Mouse (Mus musculus): ENCODE results near the gene Arid2.
"Not testable (repeated sequence)": the region's sequence is repeated elsewhere in the genome, so short reads cannot be mapped to it uniquely, and the experiment has no call there.

Arid2 gene

GRCm38 (mm10) chr15:96408717-96409121, 121.4 kb downstream of the Arid2 start:
- DNase-seq (ENCODE audit: low spot score in 2 of 2) = no peak

GRCm38 (mm10) chr15:96418161-96418560, 130.8 kb downstream of the Arid2 start:
- DNase-seq (ENCODE audit: low spot score in 2 of 2) = no peak

GRCm38 (mm10) chr15:96419920-96420319, 132.6 kb downstream of the Arid2 start:
- DNase-seq (ENCODE audit: low spot score in 2 of 2) = no peak

DNA sequence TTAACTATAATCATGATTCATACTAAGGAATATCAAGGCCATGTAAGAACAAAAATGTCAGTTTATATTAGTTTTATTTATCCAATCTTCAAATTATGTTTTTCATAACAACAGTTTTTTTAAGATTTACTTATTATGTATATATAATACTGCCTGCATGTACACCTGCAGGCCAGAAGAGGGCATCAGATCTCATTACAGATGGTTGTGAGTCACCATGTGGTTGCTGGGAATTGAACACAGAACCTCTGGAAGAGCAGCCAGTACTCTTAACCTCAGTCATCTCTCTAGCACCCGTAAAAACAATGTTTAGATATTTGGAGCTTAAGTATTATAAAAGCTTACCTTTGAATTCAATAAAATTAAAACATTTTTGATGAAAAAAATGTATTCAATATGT, 146.9 kb downstream of the Arid2 start:
- no peak for DNase-seq (ENCODE audit: low spot score in 2 of 2)

DNA sequence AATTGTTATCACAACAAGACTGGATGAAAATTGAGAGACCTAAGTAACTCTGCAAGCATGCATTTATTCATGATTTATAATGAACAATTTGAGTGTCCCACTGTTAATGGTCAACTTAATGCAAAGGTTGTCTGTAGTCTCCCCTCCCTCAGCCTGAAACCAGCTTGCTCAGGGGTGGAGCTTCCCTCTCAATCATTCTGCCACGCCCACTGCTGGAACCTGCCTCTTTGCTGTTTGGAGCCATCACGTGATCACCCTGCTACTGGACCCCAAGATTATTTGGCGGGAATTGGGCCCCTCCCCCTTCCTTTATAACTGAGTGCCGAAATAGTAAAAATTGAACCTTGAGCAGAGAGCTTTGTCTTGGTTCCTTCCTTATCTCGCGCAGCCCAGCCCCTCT, 154.2 kb downstream of the Arid2 start:
- not testable (repeated sequence) for DNase-seq (ENCODE audit: low spot score in 2 of 2)

GRCm38 (mm10) chr15:96446785-96447184, 159.5 kb downstream of the Arid2 start:
- DNase-seq (ENCODE audit: low spot score in 2 of 2) = no peak

- DNase-seq (ENCODE audit: low spot score in 2 of 2) = peak in 1 of 2 experiments; percentile 16
These were observed 161.5 kb downstream of the Arid2 start for GRCm38 (mm10) chr15:96448656-96449299.

- no peak for DNase-seq (ENCODE audit: low spot score in 2 of 2)
These were observed 166.0 kb downstream of the Arid2 start for GRCm38 (mm10) chr15:96453346-96453745.

All from urinary bladder, postnatal 36 days (tissue).